Mouse (Mus musculus): ENCODE data around the gene Vstm4.

DNA sequence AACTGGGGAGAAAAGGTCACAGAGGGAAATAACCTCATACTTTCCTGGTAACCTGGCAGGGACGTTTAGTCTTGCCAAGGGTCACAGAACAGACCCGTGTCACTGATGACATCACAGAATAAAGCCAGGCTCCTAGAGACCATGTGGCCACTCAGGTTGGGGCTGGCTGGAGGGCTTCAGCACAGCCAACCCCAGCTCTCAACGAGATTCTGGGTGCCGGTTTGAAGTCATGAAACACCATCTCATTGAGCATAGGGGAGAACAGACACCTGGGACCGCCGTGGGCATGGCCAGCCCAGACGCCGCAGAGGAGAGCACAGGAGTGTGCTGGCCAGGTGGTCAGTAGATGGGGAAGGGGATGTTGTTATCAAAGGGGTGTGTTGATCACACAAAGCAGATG lies 22.7 kb upstream of the Vstm4 start, which contains the start of gene Fam170b:
- no peak for TF ChIP-seq POLR2A (IDR thresholded peaks at IDR 0.05; ENCODE audit: borderline replicate concordance, low read depth, low read length)
- TF ChIP-seq CTCF (IDR thresholded peaks at IDR 0.05; ENCODE audit: low read depth, low read length), result no peak
